Mouse (Mus musculus) adrenal gland, postnatal 25 days (tissue): ENCODE results near the gene Smim24. TPM values are rescaled to one million over a fixed set of nuclear protein-coding genes. Genes with fewer than 3 reads are reported as not detected.

Source experiments
- DNase-seq: peaks from one replicate; pipeline ENCODE4 v3.0.0; 2021; ENCODE audit warnings: mixed read lengths
- total RNA-seq: library from RNA; stranded (reverse); gene quantifications from 2 replicates; pipeline ENCODE4 v1.2.3, GENCODE M21; 2021

Gene Smim24
- total RNA-seq, 1 experiment from 2014 or later, result 1.4 TPM

DNA sequence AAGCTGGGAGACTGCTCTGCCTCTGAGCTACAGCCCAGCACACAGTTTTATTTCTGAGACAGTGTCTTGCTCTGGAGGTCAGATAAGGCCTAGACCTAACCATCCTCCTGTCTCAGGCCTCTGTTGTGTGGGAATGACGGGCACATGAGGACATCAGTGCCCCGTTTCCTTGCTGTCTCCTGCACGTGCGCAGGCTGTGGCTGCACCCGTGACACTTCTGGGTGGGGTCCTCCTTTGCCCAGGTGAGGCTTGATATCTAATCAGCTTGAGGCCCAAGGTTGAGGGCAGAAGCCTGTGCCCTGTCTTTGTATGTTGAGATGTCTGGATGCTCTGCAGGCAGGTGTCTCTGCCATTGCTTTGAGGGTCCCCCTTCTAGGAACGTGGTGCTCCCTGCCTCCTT is 581 bp upstream of the Smim24 start:
- no peak for DNase-seq

DNA sequence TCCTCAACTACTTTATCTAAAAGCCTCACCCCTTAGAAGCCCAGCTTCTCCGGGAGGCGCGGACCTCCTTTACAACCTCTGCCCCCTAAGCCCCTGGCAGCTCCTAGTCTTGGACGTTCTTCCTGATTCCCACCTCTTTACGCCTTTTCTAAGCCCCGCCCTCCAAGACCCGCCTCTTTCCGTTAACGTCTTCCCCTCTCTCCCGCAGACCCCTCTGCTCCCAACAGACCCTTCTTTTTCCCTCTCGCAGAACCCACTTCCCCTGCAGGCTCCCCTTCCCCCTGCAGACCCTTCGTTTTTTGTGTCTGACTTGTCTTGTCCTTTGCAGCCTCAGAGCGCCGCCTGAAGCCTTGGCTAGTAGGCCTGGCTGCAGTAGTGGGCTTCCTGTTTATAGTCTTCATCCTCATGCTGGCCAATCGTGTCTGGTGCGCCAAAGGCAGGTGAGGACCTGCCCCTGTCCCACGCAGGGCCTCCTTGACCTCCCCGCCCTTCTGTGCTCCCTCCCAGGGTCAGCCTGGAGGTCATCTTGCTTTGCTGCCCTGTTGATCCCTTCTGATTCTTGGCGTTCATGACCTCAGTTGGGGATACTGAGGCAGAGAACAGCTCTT is 709 bp downstream of the Smim24 start:
- no peak for DNase-seq

DNA sequence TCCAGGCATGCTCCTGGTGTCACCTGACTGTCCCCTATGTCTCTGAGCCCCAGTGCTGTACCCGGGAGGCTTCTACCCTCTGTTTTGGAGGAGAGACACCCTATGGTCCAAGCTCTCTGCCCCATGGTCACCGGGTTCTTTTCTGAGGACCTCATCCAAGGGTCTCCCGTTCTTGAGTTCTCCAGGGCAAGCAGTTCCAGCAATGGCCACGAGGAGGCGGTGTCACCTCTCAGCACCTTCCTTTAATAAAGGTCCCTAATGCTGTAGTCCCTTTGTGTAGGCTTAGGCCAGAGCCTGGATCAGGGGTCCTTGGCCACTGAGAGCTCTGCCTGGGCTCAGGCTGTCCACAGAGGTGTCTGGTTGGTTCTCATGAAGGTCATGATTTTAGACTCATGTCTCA is 2.3 kb downstream of the Smim24 start:
- DNase-seq, result peak; percentile 64

DNA sequence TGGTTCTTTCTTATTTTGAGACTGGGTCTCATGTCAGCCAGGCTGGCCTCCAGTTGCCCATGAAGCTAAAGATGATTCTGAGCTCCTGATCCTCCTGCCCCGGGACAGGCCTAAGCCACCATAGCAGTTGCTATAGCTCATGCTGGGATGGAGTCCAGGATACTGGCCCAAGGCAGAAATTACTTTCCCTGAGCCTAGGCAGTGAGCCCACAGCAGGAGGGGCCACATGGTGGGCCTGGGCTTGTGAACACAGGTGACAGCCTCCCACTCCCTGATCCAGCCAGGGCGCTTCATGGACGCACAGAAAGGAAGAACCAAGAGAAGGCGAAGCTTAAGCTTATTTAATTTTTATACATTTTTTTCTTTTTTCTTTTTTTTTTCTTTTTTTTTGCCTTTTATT is 3.0 kb downstream of the Smim24 start:
- DNase-seq, result no peak

DNA sequence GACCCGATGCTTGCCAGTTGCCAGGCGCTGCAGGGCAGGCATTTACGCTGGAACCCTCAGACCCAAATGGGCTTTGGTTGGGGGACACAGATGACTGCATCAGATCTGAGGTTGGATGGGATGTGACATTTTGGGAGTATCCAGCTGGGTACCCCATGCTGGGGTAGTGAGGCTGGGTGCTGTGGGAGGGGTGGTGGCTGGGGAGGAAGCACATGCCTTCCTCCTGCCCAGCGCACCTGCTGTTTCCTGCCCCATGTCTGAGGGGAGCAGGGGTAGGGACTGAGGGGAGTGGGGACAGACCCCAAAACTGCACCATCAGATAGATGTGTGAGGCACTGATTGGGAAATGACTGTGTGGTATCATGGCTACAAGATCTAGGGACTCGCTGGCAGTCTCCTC is 3.9 kb downstream of the Smim24 start:
- DNase-seq, result no peak

DNA sequence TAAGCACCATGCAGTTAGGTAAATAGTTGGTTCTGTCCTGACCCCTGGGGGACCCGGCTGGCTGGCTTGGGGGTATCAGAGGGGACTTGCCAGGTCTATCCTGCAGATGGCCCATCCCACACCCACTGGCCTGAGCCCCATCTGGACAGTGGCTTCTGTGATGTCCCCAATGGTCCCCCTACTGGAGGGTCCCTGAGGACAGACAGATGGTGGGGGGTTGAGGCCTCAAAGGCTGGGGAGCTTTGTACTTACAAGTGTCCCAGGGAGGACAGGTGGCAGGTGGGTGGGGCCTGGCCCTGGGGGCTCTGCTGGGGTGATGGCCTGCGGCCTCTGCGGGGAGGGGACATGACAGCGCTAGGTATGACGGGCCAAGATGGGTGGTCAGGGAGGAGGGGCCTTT is 6.4 kb downstream of the Smim24 start:
- no peak for DNase-seq

DNA sequence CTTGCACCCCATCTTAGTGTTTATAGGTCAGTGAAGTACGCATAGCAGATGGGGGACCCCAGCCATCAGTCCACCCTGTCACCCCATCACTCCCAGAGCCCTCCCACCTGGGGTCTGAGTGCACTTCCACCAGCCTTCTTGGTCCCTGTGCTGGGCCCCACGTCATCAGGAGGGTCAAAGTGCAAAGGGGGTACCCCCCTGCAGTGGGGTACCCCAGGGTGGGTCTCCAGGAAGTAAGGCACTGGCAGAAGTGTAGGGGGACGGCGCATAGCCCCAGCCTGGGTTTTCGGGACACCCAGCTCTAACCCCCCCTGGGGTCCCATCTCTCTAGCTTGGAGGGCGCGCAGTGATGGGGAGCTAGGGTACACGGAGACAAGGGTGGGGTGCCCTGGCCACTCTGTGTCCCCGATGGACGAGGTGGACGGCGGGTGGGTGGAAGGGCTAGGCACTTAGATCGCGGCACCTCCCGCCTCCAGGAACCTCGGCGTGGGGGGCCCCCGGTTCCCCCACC is 7.0 kb downstream of the Smim24 start:
- no peak for DNase-seq

DNA sequence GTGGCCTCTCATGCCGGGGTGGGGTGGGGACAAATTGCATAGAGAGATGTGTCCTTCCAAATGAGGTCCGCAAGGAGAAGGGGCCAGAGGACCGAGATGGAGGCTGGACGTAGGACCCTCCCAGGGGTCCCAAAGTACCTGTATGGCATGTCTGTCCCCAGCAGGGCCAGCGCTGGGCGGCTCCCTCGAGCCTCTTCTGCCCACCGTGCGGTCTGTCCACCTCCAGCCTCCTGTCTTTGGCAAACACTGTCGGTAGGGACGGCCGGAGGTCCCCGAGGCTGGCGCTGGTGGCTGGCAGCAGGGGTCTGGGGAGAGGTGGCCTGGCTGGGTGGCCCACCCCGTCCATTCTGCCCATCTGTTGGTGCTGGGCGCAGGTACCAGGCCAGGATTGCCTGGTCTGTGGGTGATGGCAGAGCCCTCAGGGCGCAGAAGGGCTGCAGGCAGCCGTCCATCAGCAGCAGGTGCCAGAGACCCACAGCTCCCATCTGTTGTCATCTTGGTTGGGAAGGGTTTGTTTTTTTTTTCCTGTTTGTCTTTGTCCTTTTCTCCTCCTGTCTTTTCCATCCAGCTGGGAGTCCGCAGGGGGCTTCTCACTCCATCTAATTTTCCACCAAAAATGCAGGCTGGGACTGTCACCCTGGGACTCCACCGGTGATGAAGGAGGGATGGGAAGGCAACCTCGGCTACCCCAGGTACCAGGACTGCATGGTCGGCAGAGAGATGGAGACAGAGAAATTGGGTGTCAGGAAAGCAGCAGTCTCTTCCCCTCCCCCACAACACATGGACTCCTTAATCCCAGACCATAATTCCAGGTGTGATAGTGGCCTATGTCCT is 7.7 kb downstream of the Smim24 start:
- no peak for DNase-seq

DNA sequence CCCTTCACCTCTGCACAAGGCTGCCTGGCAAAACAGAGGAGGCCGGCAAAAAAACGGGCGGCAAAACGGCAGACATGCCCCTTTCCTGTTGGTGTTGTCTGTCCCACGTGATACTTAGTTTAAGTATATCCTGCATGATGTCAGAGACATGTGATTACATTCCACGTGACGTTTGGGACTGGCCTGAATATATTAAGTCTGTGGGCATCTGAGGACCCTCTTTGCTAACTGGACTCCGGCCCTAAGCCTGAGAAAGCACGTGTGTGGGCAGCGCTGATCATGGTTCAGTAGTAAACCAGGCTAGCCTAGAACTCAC is 8.3 kb downstream of the Smim24 start:
- no peak for DNase-seq

DNA sequence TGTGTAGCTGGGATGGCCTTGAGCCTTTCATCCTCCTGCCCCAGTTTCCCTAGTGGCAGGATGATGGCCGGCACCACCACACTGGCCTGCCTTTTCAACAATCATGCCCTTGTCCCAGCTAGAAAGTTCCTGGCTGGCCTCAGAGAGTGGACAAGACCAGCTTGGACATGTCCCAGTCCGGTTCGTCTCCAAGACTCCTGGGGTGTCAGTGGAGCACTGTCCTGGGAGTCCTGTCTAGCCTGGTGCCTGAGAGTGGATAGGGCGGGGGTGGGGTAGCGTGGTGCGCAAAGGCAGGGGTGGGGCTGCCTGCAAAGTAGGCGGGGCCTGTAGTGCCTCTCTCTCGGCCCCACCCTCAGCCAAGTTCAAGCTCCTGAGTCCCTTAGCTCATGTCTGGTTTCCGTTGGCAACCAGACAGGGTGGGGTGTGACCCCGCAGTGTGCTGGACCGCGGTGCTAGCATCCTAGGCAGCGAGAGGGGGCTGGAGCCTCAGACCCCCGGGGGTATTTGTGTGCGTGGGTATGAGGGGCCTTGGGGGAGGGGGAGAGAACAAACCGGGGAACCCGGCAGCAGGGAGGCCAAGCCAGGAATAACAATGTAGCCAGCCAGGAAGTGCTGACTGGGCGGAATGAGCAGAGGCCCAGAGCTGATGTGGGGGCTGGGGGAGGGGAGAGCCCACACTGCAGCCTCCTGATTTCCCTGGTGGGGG is 8.8 kb downstream of the Smim24 start:
- peak; percentile 50 for DNase-seq

DNA sequence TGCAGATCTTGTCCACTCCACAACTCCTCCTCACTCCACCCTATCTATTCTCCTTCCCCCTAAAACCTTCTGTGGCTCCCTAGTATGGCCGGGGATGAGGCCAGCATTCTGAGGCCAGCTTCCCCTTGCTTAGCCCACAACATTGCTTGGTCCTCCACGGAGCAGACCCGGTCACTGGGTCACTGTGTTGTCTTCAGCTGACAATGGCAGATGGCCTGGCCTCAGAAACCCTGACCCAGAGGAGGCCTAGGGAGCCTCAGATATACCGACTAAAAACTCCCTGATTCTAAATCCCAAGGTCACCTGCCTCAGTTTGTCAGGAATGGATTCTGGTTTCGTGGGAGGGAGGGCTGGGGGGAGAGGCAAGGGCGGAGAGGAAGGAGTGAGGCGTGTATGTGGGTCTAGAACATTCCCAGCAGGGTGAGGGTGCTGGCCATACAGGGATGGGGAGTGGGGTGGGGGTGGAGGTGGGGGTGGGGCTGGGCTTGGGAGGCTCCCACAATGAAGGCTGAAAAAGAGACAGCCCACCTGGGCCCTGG is 9.4 kb downstream of the Smim24 start:
- no peak for DNase-seq

DNA sequence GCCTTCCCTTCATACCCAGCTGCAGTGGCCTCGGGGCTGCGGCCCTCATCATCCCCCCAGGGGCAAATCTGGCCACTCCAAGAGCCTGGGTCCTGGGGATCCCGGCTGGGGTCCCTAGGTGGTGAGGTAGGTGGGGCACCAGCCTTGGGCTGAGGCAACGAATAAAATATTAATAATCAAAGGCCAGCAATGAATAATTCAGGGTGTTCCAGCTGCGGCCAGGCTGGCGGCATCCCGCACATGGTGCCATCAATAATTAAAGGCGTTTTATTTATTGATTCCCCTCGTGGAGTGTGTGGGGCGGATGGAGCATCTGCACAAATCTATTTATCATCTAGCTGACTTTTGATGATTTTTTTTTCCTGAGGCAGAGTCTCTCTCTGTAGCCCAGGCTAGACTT is 10.7 kb downstream of the Smim24 start:
- DNase-seq, result no peak

DNA sequence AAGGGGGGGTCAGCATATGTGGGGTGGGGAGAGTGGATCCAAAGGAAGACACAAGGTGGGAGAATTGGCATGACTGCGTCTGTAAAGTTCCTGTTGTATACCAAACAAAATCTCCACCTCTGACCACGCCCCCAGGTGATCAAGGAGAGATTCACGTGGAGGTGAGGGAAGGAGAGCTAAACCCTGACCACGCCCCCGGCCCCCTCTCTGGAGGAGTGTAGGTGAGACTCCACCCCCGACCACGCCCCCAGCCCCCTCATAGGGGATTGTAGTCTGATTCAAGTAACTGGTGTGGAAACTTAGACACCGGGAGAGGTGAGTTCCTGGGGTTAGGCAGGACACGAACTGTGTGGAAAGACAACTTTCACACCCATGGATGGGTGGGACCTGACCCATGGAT is 11.2 kb downstream of the Smim24 start:
- DNase-seq, result no peak

DNA sequence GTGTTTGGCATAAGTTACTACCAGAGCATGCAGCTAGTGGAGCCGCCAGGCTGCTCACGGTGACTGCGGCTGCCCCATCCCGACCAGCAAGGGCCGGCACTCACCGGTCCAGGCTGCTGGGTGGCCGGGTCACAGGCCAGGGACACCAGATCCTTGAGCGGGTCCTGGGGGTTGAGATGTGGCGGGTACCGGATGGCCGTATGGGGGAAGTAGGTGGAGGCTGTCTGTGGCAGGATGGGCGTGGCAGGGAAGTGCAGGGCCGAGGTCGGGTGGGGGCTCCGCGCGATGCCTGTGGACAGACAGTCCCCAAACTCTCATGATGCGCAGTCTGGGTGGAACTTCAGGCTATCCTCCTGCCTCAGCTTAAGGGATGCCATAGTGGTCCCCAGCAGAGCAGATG is 11.9 kb downstream of the Smim24 start:
- no peak for DNase-seq

DNA sequence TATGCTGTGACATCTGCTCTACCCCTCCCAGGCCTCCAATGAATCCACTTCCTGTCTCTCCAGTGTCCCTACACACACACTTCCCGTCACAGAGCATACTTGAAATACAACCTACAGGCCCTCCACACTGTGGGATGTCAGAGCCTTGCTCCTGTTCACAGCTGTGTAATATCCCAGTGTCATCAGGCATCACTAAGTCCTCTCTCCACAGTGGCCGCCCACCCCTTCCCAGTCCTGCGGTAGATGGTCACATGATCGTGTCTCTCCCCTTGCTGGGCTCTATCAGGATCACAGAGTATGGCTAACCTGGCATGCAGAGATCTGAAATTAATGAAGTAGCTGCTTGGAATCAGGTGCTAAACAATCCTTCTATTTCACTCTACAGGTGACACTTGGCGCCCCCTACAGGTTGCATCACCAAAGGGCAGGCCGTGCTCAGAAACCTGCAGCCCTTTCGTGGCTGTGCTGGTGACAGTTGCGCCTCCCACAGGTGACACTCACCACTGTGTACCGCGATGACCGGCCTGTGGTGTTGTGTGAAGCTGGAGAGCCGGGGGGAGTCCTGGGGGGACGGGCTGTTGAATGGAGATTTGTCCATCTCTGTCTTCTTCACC is 12.8 kb downstream of the Smim24 start:
- peak; percentile 63 for DNase-seq

DNA sequence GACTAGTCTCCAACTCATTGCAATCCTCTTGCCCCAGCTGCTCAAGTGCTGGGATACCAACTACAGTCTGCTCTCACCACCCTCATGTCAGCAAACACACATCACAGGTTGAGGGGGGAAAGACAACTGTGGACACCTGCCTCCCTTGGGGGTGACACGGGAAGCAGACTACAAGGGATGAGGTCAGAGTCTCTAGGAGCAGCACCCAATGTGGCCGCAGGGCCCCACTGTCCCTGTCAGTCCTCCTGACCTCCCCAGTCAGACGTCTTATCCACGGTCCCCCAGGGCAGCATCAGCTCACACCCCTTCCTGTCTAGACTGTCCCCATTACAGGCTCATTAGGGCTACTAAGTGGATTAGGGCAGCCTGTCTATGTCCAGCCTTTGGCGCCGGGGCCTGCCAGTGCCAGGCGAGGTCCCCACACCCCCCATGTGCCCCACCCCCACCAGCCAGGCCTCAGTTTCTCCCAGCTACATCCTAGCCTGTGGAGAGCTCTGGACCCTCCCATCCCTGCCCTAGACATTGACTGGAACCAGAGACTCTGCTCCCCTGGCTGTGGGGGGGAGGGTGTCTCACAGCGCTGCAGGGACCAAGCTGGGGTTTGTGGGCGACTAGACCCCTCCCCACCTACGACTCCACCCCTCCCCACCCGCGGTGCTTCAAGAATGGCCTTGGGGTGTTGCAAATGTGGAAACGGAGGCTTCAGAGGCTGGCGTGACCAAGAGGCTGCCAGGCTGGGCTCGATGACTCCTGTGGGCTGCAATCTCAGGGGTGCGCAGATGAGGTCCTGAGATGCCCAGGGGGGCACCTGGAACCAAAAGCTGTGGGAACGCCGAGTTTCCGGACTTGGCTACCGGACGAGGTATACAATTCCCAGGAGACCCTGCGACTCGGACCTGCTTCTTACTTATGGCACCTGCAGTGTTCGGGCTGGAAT is 13.9 kb downstream of the Smim24 start:
- no peak for DNase-seq

DNA sequence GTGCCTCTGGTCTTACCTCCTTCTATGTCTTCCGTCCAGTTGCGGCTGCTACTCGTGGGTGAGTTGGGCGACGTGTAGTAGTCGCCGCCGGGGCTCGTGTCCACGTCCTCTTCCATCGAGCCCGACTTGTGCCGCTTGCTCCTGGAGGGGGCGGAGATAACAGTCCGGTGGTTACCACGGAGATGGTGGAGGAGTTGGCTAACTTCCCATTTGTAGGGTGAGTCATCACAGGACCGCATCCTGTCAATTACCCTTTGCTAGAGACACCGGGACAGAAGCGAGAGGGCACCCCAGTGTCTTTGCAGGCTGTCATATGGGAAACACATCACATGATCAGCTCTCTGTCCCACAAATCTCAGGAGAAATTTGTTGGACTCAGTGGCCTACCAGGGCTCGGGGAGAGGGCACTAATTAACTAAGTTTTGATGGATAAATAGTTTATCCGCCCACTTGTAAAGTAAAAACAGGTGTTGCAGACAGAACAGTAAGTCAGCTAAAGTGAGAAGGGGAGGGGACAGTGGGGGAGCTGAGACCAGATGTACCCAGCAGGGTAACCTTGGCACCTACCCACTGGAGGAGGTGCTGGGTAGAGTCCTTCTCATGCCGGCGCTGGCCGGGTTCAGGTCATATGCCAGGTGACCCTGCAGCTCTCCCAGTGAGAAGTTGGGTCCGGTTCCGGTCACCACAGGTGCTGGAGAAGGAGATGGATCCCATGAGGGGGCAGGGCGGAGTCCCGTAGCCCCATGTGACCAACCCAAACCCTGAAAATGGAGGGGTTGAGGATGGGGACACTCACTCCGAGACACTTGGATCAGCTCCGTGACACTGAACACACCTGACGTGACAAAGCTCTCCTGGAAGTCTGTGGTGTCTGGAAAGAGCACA is 14.9 kb downstream of the Smim24 start:
- DNase-seq, result peak; percentile 79

DNA sequence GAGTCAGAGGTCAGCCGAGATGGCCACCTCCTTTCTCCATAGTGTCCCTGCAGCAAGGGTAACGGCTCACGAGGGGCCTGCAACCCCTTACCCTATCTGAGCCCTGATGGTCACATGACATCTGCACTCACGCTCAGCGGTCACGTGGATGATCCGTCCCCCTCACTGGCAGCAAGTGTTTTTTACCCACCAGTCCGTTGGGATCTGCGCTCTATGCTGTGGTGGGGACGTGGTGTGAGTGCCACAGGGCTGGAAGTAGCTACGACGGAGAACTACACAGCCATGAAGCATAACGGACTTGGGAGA is 15.5 kb downstream of the Smim24 start:
- no peak for DNase-seq

DNA sequence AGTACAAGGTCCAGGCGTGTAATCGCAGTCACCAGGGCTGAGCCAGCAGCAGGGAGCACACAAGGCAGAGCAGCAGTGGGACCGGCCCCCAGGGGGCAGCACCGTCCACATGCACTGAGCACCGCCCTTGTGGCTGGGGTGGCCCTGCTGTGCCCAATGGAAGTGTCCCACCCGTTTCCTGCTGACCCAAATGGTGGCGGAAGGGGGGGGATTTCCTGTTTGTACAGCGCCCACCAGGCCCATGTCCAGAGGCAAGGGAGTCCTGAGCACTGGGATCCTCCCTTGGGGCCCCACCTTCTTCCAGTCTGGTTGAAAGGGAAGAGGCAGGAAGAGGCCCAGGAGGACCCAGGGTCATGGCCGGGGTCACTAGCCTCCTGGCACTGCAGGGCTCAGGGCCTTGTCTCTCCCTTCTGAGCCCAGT is 16.0 kb downstream of the Smim24 start:
- peak; percentile 86 for DNase-seq

DNA sequence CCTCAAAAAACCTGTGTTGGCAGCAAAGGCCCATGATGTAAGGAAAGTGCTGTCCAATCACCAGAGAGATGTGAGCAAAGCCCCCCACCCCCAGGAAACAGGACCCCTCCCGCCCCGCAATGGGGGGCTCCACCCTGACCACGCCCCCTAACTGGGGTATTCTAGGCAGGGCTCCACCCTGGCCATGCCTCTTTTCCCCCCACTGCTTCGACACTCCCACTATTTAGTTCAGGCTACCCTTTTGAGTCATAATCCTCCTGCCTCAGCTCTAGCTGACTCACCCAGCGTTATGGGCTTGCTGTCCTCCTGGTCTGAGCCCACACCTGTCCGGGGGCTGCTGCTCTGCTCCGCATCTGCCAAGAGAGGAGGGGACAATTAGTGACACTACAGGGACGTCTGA is 16.5 kb downstream of the Smim24 start:
- no peak for DNase-seq

DNA sequence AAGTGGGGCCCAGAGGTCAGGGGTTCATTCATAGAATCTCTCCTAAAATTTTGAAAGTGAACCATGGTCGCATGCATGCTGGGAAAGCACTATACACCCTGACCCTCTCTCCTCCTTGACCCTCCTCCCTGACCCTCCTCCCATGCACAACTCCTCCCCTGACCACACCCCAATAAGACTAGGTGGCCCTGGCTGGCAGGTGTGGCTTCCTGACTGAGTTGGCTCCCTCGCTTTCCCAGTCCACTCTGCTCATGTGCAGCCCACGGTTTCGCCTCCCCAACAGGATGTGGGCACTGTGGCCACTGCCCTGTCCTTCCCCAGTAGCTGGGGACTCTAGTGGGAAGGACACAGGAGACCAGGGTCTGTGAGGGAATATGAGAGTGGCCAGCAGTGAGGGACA is 17.5 kb downstream of the Smim24 start:
- no peak for DNase-seq
